Mouse (Mus musculus) megakaryocyte-erythroid progenitor cell, adult 5-6 weeks (primary cell): Measurements from ENCODE around the gene Igsf23. TPM values are rescaled to one million over a fixed set of nuclear protein-coding genes. Genes with fewer than 3 reads are reported as not detected.
A peak's percentile ranks its signal among the peaks of the same experiment; 100 is the strongest.
"Not testable (repeated sequence)": the region's sequence is repeated elsewhere in the genome, so short reads cannot be mapped to it uniquely, and the experiment has no call there.

Experiments
- ATAC-seq: replicated peaks from 2 replicates; pipeline ENCODE4 v1.8.0; 2016; ENCODE audit warnings: mild to moderate bottlenecking, inconsistent platforms; ENCODE audit not compliant: severe bottlenecking, poor library complexity, low FRiP score, low TSS enrichment
- total RNA-seq, 2 experiments: library from RNA; stranded (forward) in 1 of 2; stranded (reverse) in 1 of 2; fragments of 200-1000, 215-1000 nt in 1 of 2; fragments of >200 nt in 1 of 2; fragmentation: Nextera tagmentation in 1 of 2; gene quantifications; 2 replicates each; pipeline ENCODE4 v1.2.3; 2014 to 2017

Gene Igsf23
- total RNA-seq (2014; fragmentation: Nextera tagmentation): not detected in 2 replicates
- total RNA-seq (2017): 0.50 TPM in 1 of 2 replicates, not detected in the other

DNA sequence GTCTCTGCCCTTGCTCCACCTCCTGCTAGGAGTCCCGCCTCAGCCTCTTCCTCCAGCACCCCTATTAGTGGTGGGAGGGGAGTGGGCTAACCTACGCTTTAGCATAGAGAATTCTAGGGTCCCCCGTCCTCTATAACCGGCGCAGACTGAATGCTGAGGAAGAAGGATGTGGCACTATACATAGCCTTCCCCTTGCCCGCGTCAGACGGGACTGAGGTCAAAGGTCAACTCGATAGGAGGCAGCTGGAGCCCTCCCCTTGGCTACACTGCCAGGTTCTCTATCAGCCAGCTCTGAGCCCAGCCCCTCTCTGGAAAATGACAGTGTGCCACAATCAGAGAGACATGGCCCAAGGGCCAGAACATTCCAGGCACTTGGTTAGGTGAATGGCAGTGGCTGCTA, at the start of gene Igsf23:
Gene Igsf23, minus strand, starts transcription at position 168 of the 400 bp plus-strand sequence.
- ATAC-seq: no peak

DNA sequence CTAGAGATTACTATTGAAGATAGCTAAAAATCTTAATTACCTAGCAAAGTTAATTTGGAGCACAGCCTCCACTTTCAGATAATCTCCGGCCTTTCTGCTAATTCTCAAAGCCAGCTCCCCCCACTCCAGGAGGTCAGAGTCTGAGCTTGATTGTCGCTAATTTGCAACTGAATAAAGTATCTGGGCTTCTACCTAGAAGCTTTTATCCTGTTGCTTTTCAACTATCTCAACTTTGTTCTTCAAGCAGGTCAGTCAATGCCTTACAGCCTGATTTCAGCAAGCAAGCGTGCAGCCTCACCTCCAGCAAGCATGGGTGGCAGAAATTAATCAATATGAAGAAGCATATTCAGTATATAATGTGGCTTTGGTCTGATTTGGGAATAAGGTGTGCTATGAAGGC, 46.2 kb upstream of the Igsf23 start:
- ATAC-seq: not testable (repeated sequence)

GRCm38 (mm10) chr7:19991165-19991564, 40.6 kb upstream of the Igsf23 start, which contains the start of gene Nlrp9b:
Nlrp9b (plus strand) TSS chr7:19991465.
- ATAC-seq: not testable (repeated sequence)

- no peak for ATAC-seq
Observed at GRCm38 (mm10) chr7:19971516-19971915, 21.0 kb upstream of the Igsf23 start.

DNA sequence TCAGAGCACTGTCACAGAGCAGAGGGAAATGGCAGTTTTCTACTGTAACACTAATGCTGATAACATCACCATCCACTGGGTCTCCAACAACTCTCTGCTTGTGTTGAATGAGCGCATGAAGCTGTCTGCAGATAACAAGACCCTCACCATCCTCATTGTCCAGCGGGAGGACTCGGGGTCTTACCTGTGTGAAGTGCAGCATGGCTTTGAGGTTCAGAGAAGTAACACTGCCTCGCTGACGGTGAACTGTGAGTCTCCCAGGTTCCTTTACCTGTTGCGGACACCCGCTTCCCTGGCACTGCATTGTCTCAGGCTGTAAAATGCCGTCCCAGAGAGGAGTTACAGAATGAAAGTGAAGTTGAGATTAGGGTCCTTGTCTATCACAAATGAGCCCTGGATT, 19.6 kb upstream of the Igsf23 start:
- ATAC-seq: no peak

DNA sequence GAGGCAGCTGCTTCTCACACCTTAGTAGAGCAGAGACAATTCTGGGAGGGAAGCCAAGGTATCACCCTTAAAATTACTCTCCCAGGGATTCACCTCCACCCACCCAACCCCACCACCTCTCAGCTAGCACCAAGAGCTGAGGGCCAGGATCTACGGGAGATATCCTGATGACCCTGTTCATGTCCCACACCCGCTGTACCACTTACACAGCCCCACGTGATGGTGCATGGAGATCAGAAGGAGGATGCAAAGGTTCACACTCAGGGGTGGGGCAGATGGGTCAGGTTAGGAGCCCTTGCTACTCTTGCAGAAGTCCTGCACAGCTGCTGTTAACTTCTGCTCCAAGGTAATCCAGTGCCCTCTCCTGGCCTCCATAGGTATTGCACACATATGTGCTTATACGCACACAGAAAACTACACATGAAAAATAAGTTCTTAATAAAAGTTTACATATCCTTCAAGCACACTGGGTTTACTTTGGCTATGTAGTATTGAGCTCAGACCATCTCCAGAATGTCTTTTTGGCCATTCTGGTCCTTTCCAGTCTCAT, 19.1 kb upstream of the Igsf23 start:
- ATAC-seq: no peak

GRCm38 (mm10) chr7:19969106-19969505, 18.6 kb upstream of the Igsf23 start:
- ATAC-seq: no peak

- no peak for ATAC-seq
Observed at GRCm38 (mm10) chr7:19964985-19965579, 14.5 kb upstream of the Igsf23 start, which contains the start of gene Ceacam20. Ceacam20 (plus strand) TSS chr7:19965412.

- ATAC-seq: no peak
Observed at GRCm38 (mm10) chr7:19962423-19962822, 11.9 kb upstream of the Igsf23 start.

- ATAC-seq: peak; percentile 87
Observed at GRCm38 (mm10) chr7:19956341-19956781, 5.8 kb upstream of the Igsf23 start.

DNA sequence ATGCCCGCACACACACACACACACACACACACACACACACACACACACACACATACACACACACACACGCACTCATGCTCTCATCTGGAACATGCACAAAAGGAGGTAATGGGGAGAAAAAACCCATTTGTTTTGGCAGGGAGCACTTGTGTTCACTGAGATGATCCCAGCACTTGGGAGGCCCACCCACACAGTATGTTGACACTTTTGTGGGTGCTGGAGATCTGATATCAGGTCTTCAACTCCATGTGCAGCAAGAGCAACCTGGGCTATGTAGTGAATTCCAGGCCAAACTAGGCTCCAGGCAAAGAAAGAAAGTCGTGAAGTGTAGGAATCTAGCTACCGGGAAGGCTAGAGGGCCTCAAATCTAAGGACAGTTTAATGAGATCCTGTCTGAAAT, 5.3 kb upstream of the Igsf23 start:
- no peak for ATAC-seq

DNA sequence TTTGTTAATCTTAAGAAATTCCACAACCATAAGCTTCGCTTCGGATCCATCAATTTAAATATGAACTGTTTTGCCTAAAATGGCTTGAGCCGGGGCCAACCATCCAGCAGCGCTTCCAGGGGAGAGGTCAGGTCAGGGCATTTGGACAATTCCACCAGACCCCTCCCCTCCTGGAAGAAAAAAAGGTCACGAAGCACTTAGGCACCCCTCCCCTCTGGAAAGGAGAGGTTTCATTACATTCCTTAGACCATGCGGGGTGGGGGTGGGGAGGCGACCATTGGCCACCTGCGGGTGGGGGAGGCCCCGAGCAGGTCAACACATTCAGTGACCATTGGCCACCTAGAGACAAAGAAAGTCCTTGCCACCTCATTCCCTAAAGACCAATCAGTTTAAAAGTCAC, 2.5 kb upstream of the Igsf23 start:
- ATAC-seq: no peak

DNA sequence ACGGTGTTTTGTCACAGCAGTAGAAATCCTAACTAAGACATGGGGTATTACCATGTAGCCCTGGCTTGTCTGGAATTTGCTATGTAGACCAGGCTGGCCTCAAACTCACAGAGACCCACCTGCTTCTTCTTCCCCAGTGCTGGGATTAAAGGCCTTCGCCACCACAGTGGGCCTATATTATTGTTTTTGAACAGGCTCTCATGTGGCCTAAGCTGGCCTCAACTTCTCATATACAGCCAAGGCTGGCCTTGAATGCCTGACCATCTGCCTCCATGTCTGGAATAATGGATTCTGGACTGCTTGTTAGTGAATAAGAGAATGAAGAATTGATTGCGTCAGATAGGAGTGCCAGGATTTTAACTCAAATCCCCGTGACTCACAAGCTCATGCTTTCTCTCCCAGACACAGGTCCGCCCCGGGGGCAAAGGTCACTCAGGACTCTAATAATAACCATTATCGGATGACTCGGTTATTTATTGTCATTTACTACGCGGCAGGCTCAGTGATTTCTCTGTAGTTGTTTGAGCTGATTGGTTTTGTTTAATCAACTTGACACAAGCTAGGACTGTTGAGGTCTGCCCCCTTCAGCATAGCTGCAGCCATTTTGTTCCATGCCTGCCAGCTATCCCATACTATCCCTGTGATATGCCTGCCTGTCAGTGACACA, 1.9 kb upstream of the Igsf23 start:
- no peak for ATAC-seq

DNA sequence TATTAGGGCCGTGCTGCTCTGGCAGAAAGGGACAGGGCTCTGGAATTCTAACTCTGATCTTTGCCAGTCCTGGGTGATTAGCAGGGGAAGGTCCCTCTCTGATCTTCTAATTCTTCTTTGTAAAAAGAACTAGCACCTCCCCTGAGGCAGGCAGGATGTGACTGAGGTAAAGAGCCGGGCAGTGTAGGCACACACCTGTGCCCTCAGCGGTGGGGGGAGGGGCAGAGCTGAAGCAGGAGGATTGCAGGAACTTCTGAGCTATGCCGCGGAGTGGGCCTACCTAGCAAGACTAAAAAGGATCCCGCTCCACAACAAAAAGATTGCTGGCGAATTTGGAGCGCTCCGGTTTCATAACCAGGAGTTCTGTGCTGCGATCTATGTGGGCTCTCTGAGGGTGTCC, 560 bp downstream of the Igsf23 start:
- no peak for ATAC-seq

DNA sequence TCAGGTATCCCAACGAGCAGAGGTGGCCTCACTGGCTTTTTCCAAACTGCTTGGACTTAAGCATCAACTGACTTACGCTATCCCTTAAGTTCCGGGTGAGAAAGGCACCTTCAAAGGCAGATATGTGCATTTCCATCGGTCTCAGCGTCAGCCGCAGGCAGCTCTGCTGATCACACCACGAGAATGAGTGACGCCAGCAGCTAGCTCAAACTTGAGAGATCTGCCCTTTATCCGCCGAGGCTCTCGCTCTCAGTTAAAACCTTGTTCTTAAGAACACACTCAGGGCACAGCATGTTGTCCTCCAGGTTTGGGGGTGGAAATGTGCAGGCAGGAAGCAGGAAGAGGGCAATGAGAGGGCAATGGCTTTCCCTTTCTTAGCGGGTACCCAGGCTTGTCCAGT, 1.6 kb downstream of the Igsf23 start:
- no peak for ATAC-seq

- no peak for ATAC-seq
Observed at GRCm38 (mm10) chr7:19945821-19946515, 4.6 kb downstream of the Igsf23 start.

- ATAC-seq: no peak
Observed at GRCm38 (mm10) chr7:19945201-19945600, 5.4 kb downstream of the Igsf23 start.

GRCm38 (mm10) chr7:19944709-19945108, 5.8 kb downstream of the Igsf23 start:
- ATAC-seq: no peak

- ATAC-seq: no peak
Observed at GRCm38 (mm10) chr7:19940256-19940655, 10.3 kb downstream of the Igsf23 start.

DNA sequence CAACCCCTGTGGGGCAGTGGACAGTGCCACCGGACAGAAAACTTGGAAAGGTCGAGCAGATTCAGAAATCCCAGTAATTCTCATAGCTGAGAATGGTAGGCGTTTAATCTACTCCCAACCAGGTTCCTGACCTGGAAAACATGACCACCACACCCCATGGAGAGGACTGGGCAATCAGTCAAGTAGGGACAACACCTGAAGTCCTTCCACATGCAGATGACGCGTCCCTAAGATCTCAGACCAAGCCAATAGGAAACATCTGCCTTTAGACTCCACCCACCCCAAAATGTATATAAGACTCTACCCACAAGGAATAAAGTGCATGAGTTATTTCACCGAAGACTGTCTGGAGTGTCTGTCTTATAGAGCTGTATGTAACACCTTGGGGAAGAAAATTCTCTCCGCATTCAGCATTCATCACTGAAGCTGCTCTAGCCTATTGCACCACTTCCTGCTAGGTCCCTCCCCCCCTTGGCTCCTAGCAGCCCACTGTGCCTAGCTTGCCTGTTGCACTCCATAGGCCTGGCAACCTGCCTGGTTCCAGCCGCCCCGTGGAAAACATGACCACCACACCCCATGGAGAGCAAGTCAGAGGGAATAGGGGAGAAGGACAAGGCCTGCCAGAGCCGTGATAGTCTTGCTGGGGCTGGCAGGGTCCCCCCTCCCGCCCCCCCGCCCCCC, 10.9 kb downstream of the Igsf23 start:
- peak; percentile 54 for ATAC-seq
